Mouse (Mus musculus): ENCODE measurements around the gene Wdr83os. TPM values are rescaled to one million over a fixed set of nuclear protein-coding genes. Genes with fewer than 3 reads are reported as not detected.

The Wdr83os gene
- polyA plus RNA-seq, 1 experiment from 2014 or later: 141 TPM

- H3K4me2 ChIP-seq (ENCODE audit: low read length): no peak overlapping the region
- no peak for DNase-seq
- no peak overlapping the region for H3K9ac ChIP-seq (replicated peaks; ENCODE audit: low read length)
- H3K27me3 ChIP-seq (ENCODE audit: control insufficient read depth, insufficient read depth, low read length): no peaks in the 10 kb centered on the region
- no peaks in the 10 kb centered on the region for H3K4me1 ChIP-seq (ENCODE audit: control insufficient read depth, insufficient read depth, low read length)
- WGBS: 31% methylated on average over 21 of the region's 21 CpGs
- H3K4me3 ChIP-seq (replicated peaks; ENCODE audit: low read depth, low read length): no peak overlapping the region
- no peak for ATAC-seq (ENCODE audit: low FRiP score, low TSS enrichment)
- H3K9me3 ChIP-seq (ENCODE audit: control insufficient read depth, low read length): no peaks in the 10 kb centered on the region
- peaks cover 43% of the 10 kb centered on the region for H3K36me3 ChIP-seq (ENCODE audit: control insufficient read depth, insufficient read depth, low read length)
- no peak overlapping the region for H3K27ac ChIP-seq (replicated peaks; ENCODE audit: low read depth, low read length)
Observed at GRCm38 (mm10) chr8:85091526-85092090, 11.1 kb downstream of the Wdr83os start.

DNA sequence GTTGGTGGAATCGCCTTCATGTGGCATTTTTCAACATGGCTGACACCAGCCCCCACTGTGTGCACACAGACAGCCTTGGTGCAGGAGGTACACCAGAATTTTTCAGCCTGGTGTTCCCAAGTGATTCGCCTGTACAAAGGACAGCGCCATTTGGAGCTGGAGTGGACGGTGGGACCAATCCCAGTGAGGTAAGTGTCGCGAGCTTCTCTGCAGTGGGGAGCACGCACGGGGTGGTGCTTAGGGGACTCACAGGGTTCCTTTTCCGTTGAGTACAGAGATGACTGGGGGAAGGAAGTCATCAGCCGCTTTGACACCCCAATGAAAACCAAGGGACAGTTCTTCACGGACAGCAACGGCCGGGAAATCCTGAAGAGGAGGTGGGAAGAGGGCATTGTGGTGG lies 14.5 kb downstream of the Wdr83os start:
- WGBS: 95% methylated on average over 13 of the region's 13 CpGs
- no peak overlapping the region for H3K9ac ChIP-seq (replicated peaks; ENCODE audit: low read length)
- ATAC-seq (ENCODE audit: low FRiP score, low TSS enrichment): no peak

DNA sequence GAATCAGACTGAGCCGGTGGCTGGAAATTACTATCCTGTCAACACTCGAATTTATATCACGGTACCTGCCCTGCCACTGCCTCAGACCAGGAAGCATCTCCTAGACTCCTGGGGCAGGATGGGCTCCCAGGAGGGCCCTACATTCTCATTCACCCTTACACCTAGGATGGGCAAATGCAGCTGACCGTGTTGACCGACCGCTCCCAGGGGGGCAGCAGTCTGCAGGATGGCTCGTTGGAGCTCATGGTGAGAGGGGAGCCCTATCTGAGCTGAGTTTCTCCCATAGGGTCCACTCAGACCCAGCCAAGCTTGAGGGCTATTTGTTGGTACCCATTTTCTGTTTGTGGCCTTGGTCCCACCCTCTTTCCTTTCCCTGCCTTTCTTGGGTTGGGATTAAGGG lies 15.0 kb downstream of the Wdr83os start:
- Histone ChIP-seq H3K9ac (replicated peaks; ENCODE audit: low read length) (no peak overlapping the region), H3K4me1 (ENCODE audit: control insufficient read depth, insufficient read depth, low read length) (no peaks in the 10 kb centered on the region), H3K27me3 (ENCODE audit: control insufficient read depth, insufficient read depth, low read length) (no peaks in the 10 kb centered on the region), H3K36me3 (ENCODE audit: control insufficient read depth, insufficient read depth, low read length) (peaks cover 56% of the 10 kb centered on the region), H3K27ac (replicated peaks; ENCODE audit: low read depth, low read length) (no peak overlapping the region), H3K9me3 (ENCODE audit: control insufficient read depth, low read length) (no peaks in the 10 kb centered on the region), H3K4me3 (replicated peaks; ENCODE audit: low read depth, low read length) (no peak overlapping the region), H3K4me2 (ENCODE audit: low read length) (no peak overlapping the region)
- WGBS: 95% methylated on average over 7 of the region's 7 CpGs
- ATAC-seq (ENCODE audit: low FRiP score, low TSS enrichment) (no peak), DNase-seq (no peak)

More for the DNA sequence above, 14.5 kb downstream of the Wdr83os start:
- Histone ChIP-seq H3K4me2 (ENCODE audit: low read length) (no peak overlapping the region), H3K9me3 (ENCODE audit: control insufficient read depth, low read length) (no peaks in the 10 kb centered on the region), H3K4me3 (replicated peaks; ENCODE audit: low read depth, low read length) (no peak overlapping the region), H3K27me3 (ENCODE audit: control insufficient read depth, insufficient read depth, low read length) (no peaks in the 10 kb centered on the region), H3K27ac (replicated peaks; ENCODE audit: low read depth, low read length) (no peak overlapping the region), H3K36me3 (ENCODE audit: control insufficient read depth, insufficient read depth, low read length) (peaks cover 56% of the 10 kb centered on the region), H3K4me1 (ENCODE audit: control insufficient read depth, insufficient read depth, low read length) (no peaks in the 10 kb centered on the region)
- no peak for DNase-seq

GRCm38 (mm10) chr8:85096196-85096595 lies 15.7 kb downstream of the Wdr83os start:
- H3K4me3 ChIP-seq (replicated peaks; ENCODE audit: low read depth, low read length): no peak overlapping the region
- peaks cover 50% of the 10 kb centered on the region for H3K36me3 ChIP-seq (ENCODE audit: control insufficient read depth, insufficient read depth, low read length)
- no peaks in the 10 kb centered on the region for H3K9me3 ChIP-seq (ENCODE audit: control insufficient read depth, low read length)
- no peak overlapping the region for H3K27ac ChIP-seq (replicated peaks; ENCODE audit: low read depth, low read length)
- DNase-seq (no peak), ATAC-seq (ENCODE audit: low FRiP score, low TSS enrichment) (no peak)
- 95% methylated on average over 16 of the region's 16 CpGs for WGBS
- H3K4me2 ChIP-seq (ENCODE audit: low read length): no peak overlapping the region
- H3K27me3 ChIP-seq (ENCODE audit: control insufficient read depth, insufficient read depth, low read length): no peaks in the 10 kb centered on the region
- H3K9ac ChIP-seq (replicated peaks; ENCODE audit: low read length): no peak overlapping the region
- no peaks in the 10 kb centered on the region for H3K4me1 ChIP-seq (ENCODE audit: control insufficient read depth, insufficient read depth, low read length)

DNA sequence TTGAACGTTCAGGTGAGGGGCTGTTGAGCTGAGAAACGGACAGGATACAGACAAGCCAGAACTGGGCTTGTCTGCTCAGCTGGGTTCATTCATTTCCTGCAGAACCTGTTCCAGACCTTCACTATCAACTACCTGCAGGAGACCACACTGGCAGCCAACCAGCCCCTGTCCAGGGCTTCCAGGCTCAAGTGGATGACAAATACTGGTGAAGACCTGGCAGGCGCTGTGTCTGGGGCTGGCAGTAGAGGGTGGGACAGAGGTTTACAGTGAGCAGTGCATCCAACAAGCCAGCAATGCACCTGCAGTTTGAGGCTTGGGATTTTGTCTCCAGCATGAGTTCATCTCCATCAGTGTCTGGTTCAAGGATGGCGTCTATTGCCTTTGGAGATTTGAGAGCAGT lies 16.3 kb downstream of the Wdr83os start:
- Histone ChIP-seq H3K4me3 (replicated peaks; ENCODE audit: low read depth, low read length) (no peak overlapping the region), H3K9ac (replicated peaks; ENCODE audit: low read length) (no peak overlapping the region), H3K27ac (replicated peaks; ENCODE audit: low read depth, low read length) (no peak overlapping the region), H3K4me1 (ENCODE audit: control insufficient read depth, insufficient read depth, low read length) (no peaks in the 10 kb centered on the region), H3K27me3 (ENCODE audit: control insufficient read depth, insufficient read depth, low read length) (no peaks in the 10 kb centered on the region), H3K4me2 (ENCODE audit: low read length) (no peak overlapping the region), H3K36me3 (ENCODE audit: control insufficient read depth, insufficient read depth, low read length) (peaks cover 48% of the 10 kb centered on the region), H3K9me3 (ENCODE audit: control insufficient read depth, low read length) (no peaks in the 10 kb centered on the region)
- DNase-seq (no peak), ATAC-seq (ENCODE audit: low FRiP score, low TSS enrichment) (no peak)
- 96% methylated on average over 4 of the region's 4 CpGs for WGBS

DNA sequence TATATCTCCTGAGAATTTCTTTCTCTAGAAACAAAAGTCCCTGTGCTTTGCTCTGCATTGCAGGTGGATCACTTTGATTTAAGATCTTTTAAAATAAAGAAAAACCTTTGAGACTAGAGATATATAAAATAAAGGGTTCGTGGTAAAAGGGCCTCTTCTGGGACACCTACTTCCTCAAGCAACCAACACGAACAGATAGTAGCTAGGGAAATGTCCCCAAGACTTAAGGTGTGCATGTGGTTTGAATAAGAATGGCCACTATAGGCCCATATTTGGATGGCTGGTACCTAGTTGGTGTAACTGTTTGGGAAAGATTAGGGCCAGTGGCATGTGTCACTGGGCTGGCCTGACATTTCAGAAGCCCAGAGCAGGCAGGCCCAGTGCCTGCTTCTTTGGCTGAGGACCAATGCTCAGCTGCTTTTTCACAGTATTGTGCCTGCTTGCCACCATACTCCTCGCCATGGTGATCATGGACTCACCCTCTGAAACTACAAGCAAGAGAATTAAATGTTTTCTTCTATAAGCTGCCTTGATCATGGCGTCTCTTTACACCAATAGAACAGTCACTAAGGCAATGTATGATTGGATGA lies 19.6 kb downstream of the Wdr83os start:
- no peak overlapping the region for H3K4me2 ChIP-seq (ENCODE audit: low read length)
- H3K4me3 ChIP-seq (replicated peaks; ENCODE audit: low read depth, low read length): no peak overlapping the region
- no peaks in the 10 kb centered on the region for H3K4me1 ChIP-seq (ENCODE audit: control insufficient read depth, insufficient read depth, low read length)
- no peaks in the 10 kb centered on the region for H3K27me3 ChIP-seq (ENCODE audit: control insufficient read depth, insufficient read depth, low read length)
- H3K9ac ChIP-seq (replicated peaks; ENCODE audit: low read length): no peak overlapping the region
- DNase-seq (no peak), ATAC-seq (ENCODE audit: low FRiP score, low TSS enrichment) (no peak)
- no peak overlapping the region for H3K27ac ChIP-seq (replicated peaks; ENCODE audit: low read depth, low read length)
- WGBS: 88% methylated on average over 4 of the region's 4 CpGs
- no peaks in the 10 kb centered on the region for H3K9me3 ChIP-seq (ENCODE audit: control insufficient read depth, low read length)
- peaks cover 31% of the 10 kb centered on the region for H3K36me3 ChIP-seq (ENCODE audit: control insufficient read depth, insufficient read depth, low read length)

DNA sequence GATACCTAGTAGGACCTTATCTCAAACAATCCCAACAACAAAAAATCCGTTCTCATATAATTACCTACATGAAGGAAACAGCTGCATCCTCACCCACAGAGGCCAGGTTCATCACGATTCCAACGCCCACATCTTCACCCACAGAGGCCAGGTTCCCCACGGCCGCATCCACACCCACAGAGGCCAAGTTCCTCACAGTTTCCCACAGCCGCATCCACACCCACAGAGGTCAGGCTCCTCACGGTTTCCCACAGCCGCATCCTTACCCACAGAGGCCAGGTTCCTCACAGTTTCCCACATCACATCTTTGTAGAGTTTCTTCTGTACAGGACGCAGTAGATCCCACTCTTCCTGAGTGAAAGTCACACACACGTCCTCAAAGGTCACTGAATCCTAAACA lies 32.7 kb downstream of the Wdr83os start:
- peaks cover 25% of the 10 kb centered on the region for H3K36me3 ChIP-seq (ENCODE audit: control insufficient read depth, insufficient read depth, low read length)
- H3K4me2 ChIP-seq (ENCODE audit: low read length): no peak overlapping the region
- no peak overlapping the region for H3K9ac ChIP-seq (replicated peaks; ENCODE audit: low read length)
- H3K4me1 ChIP-seq (ENCODE audit: control insufficient read depth, insufficient read depth, low read length): no peaks in the 10 kb centered on the region
- ATAC-seq (ENCODE audit: low FRiP score, low TSS enrichment): no peak
- no peaks in the 10 kb centered on the region for H3K9me3 ChIP-seq (ENCODE audit: control insufficient read depth, low read length)
- no peak overlapping the region for H3K27ac ChIP-seq (replicated peaks; ENCODE audit: low read depth, low read length)
- no peak for DNase-seq
- WGBS: 95% methylated on average over 10 of the region's 10 CpGs
- no peak overlapping the region for H3K4me3 ChIP-seq (replicated peaks; ENCODE audit: low read depth, low read length)
- H3K27me3 ChIP-seq (ENCODE audit: control insufficient read depth, insufficient read depth, low read length): no peaks in the 10 kb centered on the region

DNA sequence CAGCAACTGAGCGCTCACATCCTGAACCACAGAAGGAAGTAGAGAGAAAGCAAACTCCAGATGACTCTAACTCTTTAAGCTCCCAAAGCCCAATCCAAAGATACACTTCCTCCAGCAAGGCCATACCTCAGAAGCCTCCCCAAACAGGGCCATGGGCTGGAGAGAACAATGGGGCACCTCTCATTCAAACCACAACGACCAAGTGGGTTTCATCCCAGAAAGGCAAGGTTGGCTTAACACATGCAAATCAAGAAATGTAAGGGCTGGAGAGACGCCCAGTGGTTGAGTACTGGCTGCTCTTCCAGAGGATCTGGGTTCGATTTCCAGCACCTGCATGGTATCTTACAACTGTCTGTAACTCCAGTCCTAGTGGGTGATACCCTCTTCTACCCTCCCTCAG lies 35.0 kb downstream of the Wdr83os start:
- 75% methylated on average over 4 of the region's 4 CpGs for WGBS
- Histone ChIP-seq H3K27ac (replicated peaks; ENCODE audit: low read depth, low read length) (no peak overlapping the region), H3K27me3 (ENCODE audit: control insufficient read depth, insufficient read depth, low read length) (no peaks in the 10 kb centered on the region), H3K4me3 (replicated peaks; ENCODE audit: low read depth, low read length) (no peak overlapping the region), H3K9me3 (ENCODE audit: control insufficient read depth, low read length) (no peaks in the 10 kb centered on the region), H3K9ac (replicated peaks; ENCODE audit: low read length) (no peak overlapping the region), H3K36me3 (ENCODE audit: control insufficient read depth, insufficient read depth, low read length) (peaks cover 14% of the 10 kb centered on the region), H3K4me2 (ENCODE audit: low read length) (no peak overlapping the region), H3K4me1 (ENCODE audit: control insufficient read depth, insufficient read depth, low read length) (no peaks in the 10 kb centered on the region)
- ATAC-seq (ENCODE audit: low FRiP score, low TSS enrichment) (no peak), DNase-seq (no peak)

- Histone ChIP-seq H3K9ac (replicated peaks; ENCODE audit: low read length) (no peak overlapping the region), H3K27me3 (ENCODE audit: control insufficient read depth, insufficient read depth, low read length) (no peaks in the 10 kb centered on the region), H3K9me3 (ENCODE audit: control insufficient read depth, low read length) (no peaks in the 10 kb centered on the region), H3K4me1 (ENCODE audit: control insufficient read depth, insufficient read depth, low read length) (no peaks in the 10 kb centered on the region), H3K4me3 (replicated peaks; ENCODE audit: low read depth, low read length) (no peak overlapping the region), H3K36me3 (ENCODE audit: control insufficient read depth, insufficient read depth, low read length) (no peaks in the 10 kb centered on the region), H3K4me2 (ENCODE audit: low read length) (no peak overlapping the region), H3K27ac (replicated peaks; ENCODE audit: low read depth, low read length) (no peak overlapping the region)
- WGBS: 93% methylated on average over 7 of the region's 7 CpGs
- DNase-seq: no peak
- no peak for ATAC-seq (ENCODE audit: low FRiP score, low TSS enrichment)
Observed at GRCm38 (mm10) chr8:85116984-85117383, 36.4 kb downstream of the Wdr83os start.

Measured in midbrain, embryonic 14.5 days (tissue).